Mouse (Mus musculus): Measurements from ENCODE around the gene Mc3r. TPM values are rescaled to one million over a fixed set of nuclear protein-coding genes. Genes with fewer than 3 reads are reported as not detected.

The Mc3r gene
- polyA plus RNA-seq, 1 experiment from 2014 or later, result 0.23 TPM

Other genes with a start within 250 kb of the Mc3r start
- 14.5 and 18.1 TPM in 2 replicates for gene Cbln4, start 205.0 kb upstream of the Mc3r start, polyA plus RNA-seq (2015; fragmentation: Nextera tagmentation; extraction: Ambion mirVana)
- 24.4 and 30.2 TPM in 2 replicates for gene Fam210b, start 97.1 kb downstream of the Mc3r start, polyA plus RNA-seq (2015; fragmentation: Nextera tagmentation; extraction: Ambion mirVana)
- gene Aurka, start 122.0 kb downstream of the Mc3r start, polyA plus RNA-seq (2015; fragmentation: Nextera tagmentation; extraction: Ambion mirVana), result 42.1 and 43.3 TPM in 2 replicates
- 30.5 and 31.6 TPM in 2 replicates for gene Cstf1, start 122.2 kb downstream of the Mc3r start, polyA plus RNA-seq (2015; fragmentation: Nextera tagmentation; extraction: Ambion mirVana)
- gene Cass4, start 145.3 kb downstream of the Mc3r start, polyA plus RNA-seq (2015; fragmentation: Nextera tagmentation; extraction: Ambion mirVana), result 0.10 and 0.12 TPM in 2 replicates
- gene Rtf2, start 192.1 kb downstream of the Mc3r start, polyA plus RNA-seq (2015; fragmentation: Nextera tagmentation; extraction: Ambion mirVana), result 94.2 and 96.8 TPM in 2 replicates
- gene Gcnt7, start 210.1 kb downstream of the Mc3r start, polyA plus RNA-seq (2015; fragmentation: Nextera tagmentation; extraction: Ambion mirVana), result 1.7 and 2.3 TPM in 2 replicates
- 0.41 and 0.57 TPM in 2 replicates for gene Fam209, start 224.0 kb downstream of the Mc3r start, polyA plus RNA-seq (2015; fragmentation: Nextera tagmentation; extraction: Ambion mirVana)